ENCODE assay signal across 28 mouse cellular contexts in genomic region chr19:40825636-40826035, GRCm38 (mm10).
"Had no signal": no experiment of that assay in that cellular context is flagged by ENCODE, and none has a peak within 500 bp of the region (broad histone marks: within the 10 kb centered on the region; RNA-seq: fewer than 3 reads in every experiment).

No protein-coding gene starts in this region.

- H3K9me3 ChIP-seq: heart, embryonic 10.5 days; heart, embryonic 12.5 days; hindbrain, embryonic 10.5 days; hindbrain, embryonic 12.5 days; intestine, embryonic 15.5 days; kidney, embryonic 15.5 days; limb, embryonic 10.5 days; limb, embryonic 12.5 days; liver, embryonic 13.5 days; liver, embryonic 15.5 days had no signal

- DNase-seq: gastrocnemius, postnatal 10 days; gastrocnemius, postnatal 25 days; heart, adult 11 months; heart, postnatal 10 days; heart, postnatal 4 days; kidney, adult 18-20 months; kidney, adult 8-10 months; kidney, postnatal 14 days; kidney, postnatal 36 days; layer of hippocampus, adult 9-11 months; layer of hippocampus, postnatal 36 days; liver; liver, embryonic 13.5 days had no signal

- H3K9ac ChIP-seq: heart, embryonic 12.5 days; hindbrain, embryonic 12.5 days; hindbrain, embryonic 14.5 days; intestine, embryonic 15.5 days; kidney, embryonic 15.5 days; limb, embryonic 12.5 days; liver, embryonic 13.5 days; liver, embryonic 15.5 days had no signal

- ATAC-seq: hindbrain, embryonic 16.5 days; inflammation-experienced regulatory T-cells, adult 6 months; intestine, embryonic 15.5 days; intestine, postnatal 0 days had no signal

- H3K4me2 ChIP-seq: heart, embryonic 12.5 days; hindbrain, embryonic 12.5 days; hindbrain, embryonic 14.5 days; intestine, embryonic 15.5 days; kidney, embryonic 15.5 days; limb, embryonic 12.5 days; liver, embryonic 11.5 days; liver, embryonic 13.5 days; liver, embryonic 15.5 days had no signal

- H3K36me3 ChIP-seq: heart, embryonic 10.5 days; heart, embryonic 12.5 days; hindbrain, embryonic 10.5 days; hindbrain, embryonic 12.5 days; intestine, embryonic 15.5 days; kidney, embryonic 15.5 days; limb, embryonic 10.5 days; limb, embryonic 12.5 days; liver, embryonic 13.5 days; liver, embryonic 15.5 days had no signal

- H3K27me3 ChIP-seq: hindbrain, embryonic 12.5 days; intestine, embryonic 15.5 days; kidney, embryonic 15.5 days; limb, embryonic 12.5 days had no signal

- H3K4me3 ChIP-seq: heart, embryonic 10.5 days; heart, embryonic 12.5 days; hindbrain, embryonic 10.5 days; hindbrain, embryonic 12.5 days; intestine, embryonic 15.5 days; kidney, embryonic 15.5 days; limb, embryonic 10.5 days; limb, embryonic 12.5 days; liver, embryonic 13.5 days; liver, embryonic 15.5 days had no signal

- H3K27ac ChIP-seq: heart, embryonic 10.5 days; hindbrain, embryonic 10.5 days; hindbrain, embryonic 12.5 days; hindbrain, embryonic 14.5 days; intestine, embryonic 15.5 days; kidney, embryonic 15.5 days; kidney, postnatal 0 days; limb, embryonic 10.5 days; limb, embryonic 12.5 days; liver, embryonic 13.5 days; liver, embryonic 15.5 days had no signal

- H3K4me1 ChIP-seq: heart, embryonic 10.5 days had no signal
